Mouse (Mus musculus): ENCODE data around the gene Slc2a13. TPM values are rescaled to one million over a fixed set of nuclear protein-coding genes. Genes with fewer than 3 reads are reported as not detected.

Gene Slc2a13
- polyA plus RNA-seq, 1 experiment from 2014 or later, result 1.6 TPM

Other genes starting within 250 kb of the Slc2a13 start
- 6.1 and 6.2 TPM in 2 replicates for gene Lrrk2, start 99.9 kb upstream of the Slc2a13 start, polyA plus RNA-seq (2016; fragmentation: Nextera tagmentation; extraction: Ambion mirVana)